30 mouse cellular contexts compared by ENCODE assay signal in genomic region chr6:85522825-85523224, GRCm38 (mm10). TPM values are rescaled to one million over a fixed set of nuclear protein-coding genes. Genes with fewer than 3 reads are reported as not detected.
DNase-seq lines count a peak whose midpoint lies in the region; ATAC-seq lines count a peak whose summit lies in the region.
"Had no signal": no experiment of that assay in that cellular context is flagged by ENCODE, and none has a peak within 500 bp of the region (broad histone marks: within the 10 kb centered on the region; RNA-seq: fewer than 3 reads in every experiment).

No protein-coding gene starts in this region.

- no peak overlapping the region for H3K4me3 ChIP-seq in intestine, embryonic 16.5 days (ENCODE audit: low read length)
- H3K4me3 ChIP-seq: embryonic facial prominence, embryonic 15.5 days; heart, embryonic 10.5 days; hindbrain, embryonic 15.5 days; limb, embryonic 13.5 days; liver, embryonic 13.5 days; midbrain, embryonic 13.5 days had no signal

- H3K4me1 ChIP-seq in intestine, embryonic 16.5 days (ENCODE audit: control insufficient read depth, insufficient read depth, low read length): no peaks in the 10 kb centered on the region
- H3K4me1 ChIP-seq: embryonic facial prominence, embryonic 15.5 days; heart, embryonic 10.5 days; limb, embryonic 13.5 days; liver, embryonic 13.5 days had no signal

- WGBS in intestine, embryonic 16.5 days: 74% methylated on average over 2 of the region's 2 CpGs

- no peak overlapping the region for H3K9ac ChIP-seq in intestine, embryonic 16.5 days (ENCODE audit: low read depth, low read length)
- H3K9ac ChIP-seq: embryonic facial prominence, embryonic 15.5 days; forebrain, postnatal 0 days; hindbrain, embryonic 15.5 days; limb, embryonic 13.5 days; liver, embryonic 13.5 days; midbrain, embryonic 13.5 days had no signal

- no peaks in the 10 kb centered on the region for H3K27me3 ChIP-seq in intestine, embryonic 16.5 days (replicated peaks; ENCODE audit: control insufficient read depth, insufficient read depth, low read length)
- H3K27me3 ChIP-seq: hindbrain, embryonic 15.5 days; midbrain, embryonic 13.5 days had no signal

- H3K36me3 ChIP-seq in intestine, embryonic 16.5 days (ENCODE audit: control insufficient read depth, insufficient read depth, low read length): no peaks in the 10 kb centered on the region
- H3K36me3 ChIP-seq: embryonic facial prominence, embryonic 15.5 days; heart, embryonic 10.5 days; hindbrain, embryonic 15.5 days; limb, embryonic 13.5 days; liver, embryonic 13.5 days; midbrain, embryonic 13.5 days had no signal

- DNase-seq in layer of hippocampus, adult 18-20 months (ENCODE audit: low spot score in 2 of 2): peak; percentile 40 to 61
- no peak for DNase-seq in layer of hippocampus, adult 9-10 months (ENCODE audit: low spot score)
- DNase-seq in right cerebral cortex, postnatal 10 days (ENCODE audit: low spot score in 2 of 2): peak; percentile 64 to 74
- no peak for DNase-seq in right cerebral cortex, postnatal 14 days
- peak; percentile 65 for DNase-seq in cerebellum, adult 9-10 months
- peak; percentile 52 to 56 for DNase-seq in layer of hippocampus, postnatal 36 days
- no peak for DNase-seq in heart, adult 8-10 months (ENCODE audit: low spot score)
- DNase-seq: adrenal gland, postnatal 14 days; forebrain, postnatal 0 days; gastrocnemius, postnatal 36 days; kidney, adult 8-10 months; kidney, postnatal 10 days; liver, embryonic 13.5 days; lung, adult 2 months; lung, postnatal 14 days had no signal

- no peaks in the 10 kb centered on the region for H3K9me3 ChIP-seq in intestine, embryonic 16.5 days (ENCODE audit: control insufficient read depth, low read length)
- H3K9me3 ChIP-seq: embryonic facial prominence, embryonic 15.5 days; heart, embryonic 10.5 days; hindbrain, embryonic 15.5 days; limb, embryonic 13.5 days; liver, embryonic 13.5 days; midbrain, embryonic 13.5 days had no signal

- no peak overlapping the region for H3K27ac ChIP-seq in intestine, embryonic 16.5 days (ENCODE audit: low read length)
- H3K27ac ChIP-seq: embryonic facial prominence, embryonic 15.5 days; heart, embryonic 10.5 days; hindbrain, embryonic 15.5 days; limb, embryonic 13.5 days; liver, embryonic 13.5 days; midbrain, embryonic 13.5 days had no signal

- ATAC-seq in intestine, embryonic 16.5 days: no peak
- ATAC-seq: CD4-positive, CD25-positive, alpha-beta regulatory T cell, adult 4 months; forebrain, postnatal 0 days; midbrain, embryonic 13.5 days had no signal

- no peak overlapping the region for H3K4me2 ChIP-seq in intestine, embryonic 16.5 days (ENCODE audit: low read depth, low read length)
- H3K4me2 ChIP-seq: embryonic facial prominence, embryonic 15.5 days; hindbrain, embryonic 15.5 days; limb, embryonic 13.5 days; liver, embryonic 13.5 days; midbrain, embryonic 13.5 days had no signal

RNA-seq across cellular contexts. Expression of gene Egr4, which starts 9.4 kb away (rescaled TPM):
- 10 to 100 TPM; 38.7 to 53.2 TPM for total RNA-seq in layer of hippocampus, adult 18-20 months (2021)
- total RNA-seq in layer of hippocampus, postnatal 36 days (2021): 10 to 100 TPM; 26.1 to 33.4 TPM
- not detected for total RNA-seq in heart, adult 8-10 months (2022)
- polyA plus RNA-seq in intestine, embryonic 16.5 days (2015; fragmentation: Nextera tagmentation; extraction: Ambion mirVana): not detected in 2 replicates
- total RNA-seq: gastrocnemius, adult 18-20 months; gastrocnemius, postnatal 36 days; megakaryocyte, adult 5-6 weeks; monocyte, adult 5-6 weeks had no signal
- polyA plus RNA-seq: CD4-positive, CD25-positive, alpha-beta regulatory T cell, adult 4 months; embryonic facial prominence, embryonic 15.5 days; heart, embryonic 10.5 days; heart, postnatal 0 days; intestine, embryonic 14.5 days; limb, embryonic 13.5 days; liver, embryonic 13.5 days; lung, adult 2 months; midbrain, embryonic 13.5 days; neural tube, embryonic 11.5 days; thymus, postnatal 0 days had no signal

RNA-seq across cellular contexts. Expression of gene Fbxo41, which starts 20.0 kb away (rescaled TPM):
- total RNA-seq in layer of hippocampus, adult 18-20 months (2021): 10 to 100 TPM; 86.4 to 86.8 TPM
- total RNA-seq in layer of hippocampus, postnatal 36 days (2021): 10 to 100 TPM; 91.2 to 96.6 TPM
- total RNA-seq in heart, adult 8-10 months (2022): under 1 TPM in 2 of 4 experiments, not detected in 2; 0.03 TPM
- 0.12 and 0.16 TPM in 2 replicates for polyA plus RNA-seq in intestine, embryonic 16.5 days (2015; fragmentation: Nextera tagmentation; extraction: Ambion mirVana)
- total RNA-seq: gastrocnemius, adult 18-20 months; hematopoietic stem cell, adult 5-6 weeks; megakaryocyte, adult 5-6 weeks; monocyte, adult 5-6 weeks had no signal
- polyA plus RNA-seq: heart, postnatal 0 days; liver, embryonic 13.5 days had no signal

Comparison
In these comparisons a context has a peak if more than half of its experiments do, and no peak if none do; other contexts are left out.
1. DNase-seq: peak in layer of hippocampus, adult 18-20 months (2 of 2), right cerebral cortex, postnatal 10 days (2 of 2), cerebellum, adult 9-10 months (single experiment) and layer of hippocampus, postnatal 36 days (2 of 2); none in layer of hippocampus, adult 9-10 months (single experiment), right cerebral cortex, postnatal 14 days (single experiment) and heart, adult 8-10 months (single experiment).
2. RNA of gene Egr4, which starts 9.4 kb away (total RNA-seq): 38.7 to 53.2 TPM in layer of hippocampus, adult 18-20 months and 26.1 to 33.4 TPM in layer of hippocampus, postnatal 36 days; not detected in heart, adult 8-10 months; every median in the first group is over 10 times any median in the second.
3. RNA of gene Fbxo41, which starts 20.0 kb away (total RNA-seq): 91.2 to 96.6 TPM in layer of hippocampus, postnatal 36 days and 86.4 to 86.8 TPM in layer of hippocampus, adult 18-20 months; 0.03 TPM in heart, adult 8-10 months; every median in the first group is over 10 times any median in the second.